Mouse (Mus musculus) myocyte (in vitro differentiated cells): ENCODE data around the gene Gm47969.

Source experiments
- CEBPB ChIP-seq: IDR thresholded peaks from 2 replicates; pipeline ENCODE4 v1.6.1; 2011; ENCODE audit warnings: mild to moderate bottlenecking, moderate library complexity; ENCODE audit not compliant: poor library complexity, insufficient read depth, severe bottlenecking
- E2F4 ChIP-seq: IDR thresholded peaks from one replicate; pipeline ENCODE4 v1.6.1; 2011; ENCODE audit warnings: mild to moderate bottlenecking, control low read depth, moderate library complexity; ENCODE audit not compliant: insufficient read depth
- MAX ChIP-seq: IDR thresholded peaks from one replicate; pipeline ENCODE4 v1.6.1; 2011; ENCODE audit warnings: low read depth, mild to moderate bottlenecking, control low read depth
- MYOD1 ChIP-seq, 3 experiments: IDR thresholded peaks; one replicate each; pipeline ENCODE4 v1.6.1; 2011; ENCODE audit warnings: control low read depth in 2 of 3, low read depth in 2 of 3, mild to moderate bottlenecking in 2 of 3, moderate library complexity in 1 of 3; ENCODE audit not compliant: insufficient read length in 2 of 3, control insufficient read depth in 1 of 3
- MYOG ChIP-seq, 3 experiments: IDR thresholded peaks; one replicate each; pipeline ENCODE4 v1.6.1; 2011; ENCODE audit warnings: control low read depth in 2 of 3, low read depth in 2 of 3, mild to moderate bottlenecking in 2 of 3; ENCODE audit not compliant: insufficient read length in 2 of 3, control insufficient read depth in 1 of 3, insufficient read depth in 1 of 3
- POLR2A ChIP-seq: IDR thresholded peaks from one replicate; pipeline ENCODE4 v1.6.1; 2011; ENCODE audit warnings: low read depth, mild to moderate bottlenecking, control low read depth, moderate library complexity; ENCODE audit not compliant: insufficient read length
- POLR2AphosphoS2 ChIP-seq: IDR thresholded peaks from one replicate; pipeline ENCODE4 v1.6.1; 2011; ENCODE audit warnings: low read depth, control low read depth; ENCODE audit not compliant: insufficient read length
- REST ChIP-seq: IDR thresholded peaks from one replicate; pipeline ENCODE4 v1.6.1; 2011; ENCODE audit warnings: mild to moderate bottlenecking, control low read depth, moderate library complexity; ENCODE audit not compliant: insufficient read depth, insufficient read length
- SRF ChIP-seq: IDR thresholded peaks from one replicate; pipeline ENCODE4 v1.6.1; 2011; ENCODE audit warnings: low read depth; ENCODE audit not compliant: control insufficient read depth, insufficient read length
- TCF12 ChIP-seq: IDR thresholded peaks from one replicate; pipeline ENCODE4 v1.6.1; 2011; ENCODE audit warnings: mild to moderate bottlenecking, control low read depth; ENCODE audit not compliant: poor library complexity, insufficient read depth, severe bottlenecking
- TCF3 ChIP-seq: IDR thresholded peaks from one replicate; pipeline ENCODE4 v1.6.1; 2011; ENCODE audit warnings: low read depth, control low read depth; ENCODE audit not compliant: insufficient read length
- USF1 ChIP-seq: IDR thresholded peaks from one replicate; pipeline ENCODE4 v1.6.1; 2011; ENCODE audit warnings: low read depth, mild to moderate bottlenecking, control low read depth, moderate library complexity

- no peak for TF ChIP-seq TCF3
- TF ChIP-seq POLR2A, result no peak
- TF ChIP-seq USF1, result no peak
- no peak for TF ChIP-seq E2F4
- no peak for TF ChIP-seq REST
- no peak for TF ChIP-seq SRF
- no peak for TF ChIP-seq MYOD1 (IDR thresholded peaks at IDR 0.05; ENCODE audit: control insufficient read depth in 1 of 3, insufficient read length in 2 of 3, low read depth in 2 of 3)
- TF ChIP-seq CEBPB, result no peak
- no peak for TF ChIP-seq MYOG (IDR thresholded peaks at IDR 0.05; ENCODE audit: control insufficient read depth in 1 of 3, insufficient read depth in 1 of 3, insufficient read length in 2 of 3, low read depth in 2 of 3)
- no peak for TF ChIP-seq MAX
- TF ChIP-seq POLR2AphosphoS2, result no peak
- no peak for TF ChIP-seq TCF12
Observed at GRCm38 (mm10) chr1:83084790-83085189, 40.1 kb downstream of the Gm47969 start.
